Mouse (Mus musculus) testis, adult 2 months (tissue): ENCODE data around the gene Sun3. TPM values are rescaled to one million over a fixed set of nuclear protein-coding genes. Genes with fewer than 3 reads are reported as not detected.
A peak's percentile ranks its signal among the peaks of the same experiment; 100 is the strongest.

Experiments
- H3K27ac ChIP-seq: fragments of 200-500 bp; 2 replicates; pipeline ENCODE4 v1.5.1; 2012; ENCODE audit warnings: low read depth, low read length; ENCODE audit not compliant: control insufficient read depth, insufficient read depth
- H3K27me3 ChIP-seq: fragments of 200-500 bp; 2 replicates; pipeline ENCODE4 v1.6.1; 2012; ENCODE audit warnings: mild to moderate bottlenecking, low read length, moderate library complexity; ENCODE audit not compliant: control insufficient read depth, insufficient read depth
- H3K36me3 ChIP-seq: fragments of 200-500 bp; 2 replicates; pipeline ENCODE4 v1.6.1; 2012; ENCODE audit warnings: mild to moderate bottlenecking, low read length; ENCODE audit not compliant: control insufficient read depth, insufficient read depth
- H3K4me1 ChIP-seq: fragments of 200-500 bp; 2 replicates; pipeline ENCODE4 v1.6.1; 2012; ENCODE audit warnings: low read length; ENCODE audit not compliant: control insufficient read depth, insufficient read depth
- H3K4me3 ChIP-seq: fragments of 200-500 bp; 2 replicates; pipeline ENCODE4 v1.5.1; 2012; ENCODE audit warnings: low read depth, mild to moderate bottlenecking, low read length, moderate library complexity, mixed read lengths; ENCODE audit not compliant: control insufficient read depth
- CTCF ChIP-seq: fragments of 200-500 bp; IDR thresholded peaks from 2 replicates; pipeline ENCODE4 v1.5.1; 2012; ENCODE audit warnings: low read depth, mild to moderate bottlenecking, inconsistent platforms, low read length, moderate library complexity; ENCODE audit not compliant: control insufficient read depth, insufficient read depth, insufficient replicate concordance
- POLR2A ChIP-seq: fragments of 200-500 bp; IDR thresholded peaks from 2 replicates; pipeline ENCODE4 v1.6.1; 2012; ENCODE audit warnings: low read depth, mild to moderate bottlenecking, inconsistent platforms, low read length, moderate library complexity; ENCODE audit not compliant: control insufficient read depth
- polyA plus RNA-seq: library from polyadenylated mRNA; depleted of rRNA; stranded (reverse); fragments of >200 nt; gene quantifications from 2 replicates; pipeline ENCODE4 v1.2.3, GENCODE M21; 2012; rRNA removed

The Sun3 gene
- polyA plus RNA-seq = 51.6 and 68.1 TPM in 2 replicates

DNA sequence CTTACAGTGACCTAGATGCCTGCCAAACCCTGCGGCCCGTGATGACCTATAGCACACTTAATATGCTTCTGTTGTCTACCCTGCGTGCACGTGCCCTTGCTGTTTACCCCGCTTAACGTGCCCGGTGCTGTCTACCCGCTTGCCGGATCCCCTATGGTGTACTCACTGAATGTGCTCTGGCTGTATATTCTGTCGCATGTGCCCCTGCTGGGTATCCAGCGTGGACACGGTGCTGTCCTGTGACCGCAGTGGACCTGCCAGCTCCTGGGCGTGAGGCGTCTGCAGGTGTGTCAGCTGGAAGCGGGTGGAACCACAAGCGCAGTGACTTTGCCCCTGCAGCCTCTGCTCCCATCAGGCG is at the start of gene Sun3:
Gene Sun3 (minus strand): TSS at position 289 of the 358 bp plus-strand sequence.
- Histone ChIP-seq H3K4me3 (peak within 1 kb of the TSS; percentile 92), H3K4me1 (peaks cover 3% of the 10 kb centered on the region; the same call in 1 of the 2 replicates), H3K36me3 (no peaks in the 10 kb centered on the region), H3K27ac (peak within 1 kb of the TSS; percentile 83), H3K27me3 (no peaks in the 10 kb centered on the region)
- TF ChIP-seq CTCF = no peak
- TF ChIP-seq POLR2A = no peak

DNA sequence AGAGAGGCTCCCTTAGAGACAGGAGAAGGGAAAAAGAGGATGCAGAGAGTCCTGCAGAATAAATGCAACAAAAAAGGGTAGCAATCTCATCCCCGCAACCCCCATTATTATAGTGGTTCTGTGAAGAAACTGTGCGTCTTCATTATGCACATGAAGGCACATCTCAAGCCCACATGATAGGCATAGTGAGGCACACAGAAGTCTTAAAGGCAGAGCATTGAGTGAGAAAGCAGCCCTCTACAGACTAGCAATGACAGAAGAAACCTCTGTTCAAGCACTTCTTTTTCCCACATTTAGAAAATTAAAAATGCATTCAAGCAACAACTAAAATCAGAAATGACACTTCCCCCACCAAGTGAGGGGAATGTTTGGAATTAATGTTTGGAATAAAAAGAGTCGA is 27.7 kb upstream of the Sun3 start:
- no peaks in the 10 kb centered on the region for H3K4me1 ChIP-seq
- no peak overlapping the region for H3K4me3 ChIP-seq
- TF ChIP-seq CTCF (no peak), POLR2A (no peak)
- no peaks in the 10 kb centered on the region for H3K36me3 ChIP-seq
- no peaks in the 10 kb centered on the region for H3K27me3 ChIP-seq
- no peak overlapping the region for H3K27ac ChIP-seq

DNA sequence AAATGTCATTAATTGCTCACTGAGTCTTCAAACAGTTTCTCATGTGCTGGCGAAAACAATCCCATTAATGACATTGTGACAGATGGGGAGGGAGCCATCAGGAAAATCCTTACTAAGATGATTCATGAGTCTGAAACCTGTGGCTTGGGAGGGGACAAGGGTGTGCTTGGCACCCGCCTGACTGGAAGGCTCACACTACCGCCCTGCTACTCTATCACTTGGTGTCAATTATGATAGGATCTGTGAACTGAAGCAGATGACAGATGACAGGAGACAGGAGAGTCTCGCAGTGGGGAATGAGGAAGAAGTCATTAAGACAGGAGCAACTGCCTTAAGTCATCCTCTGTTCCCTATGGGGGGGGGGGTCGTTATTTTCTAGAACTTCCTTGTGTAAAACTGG is 11.7 kb upstream of the Sun3 start:
- Histone ChIP-seq H3K36me3 (peaks cover 3% of the 10 kb centered on the region), H3K27ac (no peak overlapping the region), H3K27me3 (no peaks in the 10 kb centered on the region), H3K4me1 (no peaks in the 10 kb centered on the region), H3K4me3 (no peak overlapping the region)
- TF ChIP-seq POLR2A (no peak), CTCF (no peak)

DNA sequence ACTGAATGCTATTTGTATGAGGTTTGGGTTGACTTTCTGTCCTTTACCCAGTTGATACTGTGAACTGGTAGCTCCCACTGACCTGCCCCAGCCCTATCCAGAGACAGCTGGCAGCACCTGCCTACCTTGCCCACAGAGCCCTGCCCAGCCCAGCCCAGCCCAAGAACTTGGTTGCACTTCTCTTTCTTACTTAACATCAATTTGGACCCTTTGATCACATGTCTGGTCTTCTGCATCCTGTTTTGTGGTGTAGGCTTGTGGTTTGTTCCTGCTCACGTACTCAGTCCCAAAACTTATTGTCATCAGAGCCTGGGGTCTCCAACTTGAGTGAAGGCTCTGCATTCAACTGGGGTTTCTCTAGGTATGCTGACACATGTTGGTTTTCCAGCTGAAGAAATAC is 11.2 kb upstream of the Sun3 start:
- no peak for TF ChIP-seq POLR2A
- TF ChIP-seq CTCF = no peak
- Histone ChIP-seq H3K27me3 (no peaks in the 10 kb centered on the region), H3K4me3 (no peak overlapping the region), H3K4me1 (no peaks in the 10 kb centered on the region), H3K27ac (no peak overlapping the region), H3K36me3 (peaks cover 3% of the 10 kb centered on the region)

DNA sequence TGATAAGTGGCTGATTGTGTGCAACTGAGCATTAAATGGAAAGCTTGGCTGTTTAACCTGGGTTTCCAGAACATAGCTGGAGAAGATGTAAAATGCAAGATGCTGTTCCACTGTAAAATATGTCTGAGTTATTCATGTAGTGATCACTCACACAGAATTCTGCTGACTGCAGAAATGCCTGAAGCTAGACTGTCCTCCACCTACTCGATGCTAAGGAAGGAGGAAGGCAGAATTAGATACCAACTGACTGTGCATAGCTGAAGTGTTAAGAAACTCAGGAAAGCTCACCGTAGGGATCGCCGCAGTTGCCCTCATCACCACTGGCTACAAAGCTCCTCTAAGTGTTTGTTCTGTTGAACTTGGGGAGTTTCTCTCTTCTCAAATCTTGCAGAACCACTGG is 8.9 kb upstream of the Sun3 start:
- no peak overlapping the region for H3K4me3 ChIP-seq
- H3K27me3 ChIP-seq = no peaks in the 10 kb centered on the region
- H3K36me3 ChIP-seq = peaks cover 2% of the 10 kb centered on the region
- no peak for TF ChIP-seq POLR2A
- TF ChIP-seq CTCF = no peak
- no peaks in the 10 kb centered on the region for H3K4me1 ChIP-seq
- H3K27ac ChIP-seq = no peak overlapping the region

DNA sequence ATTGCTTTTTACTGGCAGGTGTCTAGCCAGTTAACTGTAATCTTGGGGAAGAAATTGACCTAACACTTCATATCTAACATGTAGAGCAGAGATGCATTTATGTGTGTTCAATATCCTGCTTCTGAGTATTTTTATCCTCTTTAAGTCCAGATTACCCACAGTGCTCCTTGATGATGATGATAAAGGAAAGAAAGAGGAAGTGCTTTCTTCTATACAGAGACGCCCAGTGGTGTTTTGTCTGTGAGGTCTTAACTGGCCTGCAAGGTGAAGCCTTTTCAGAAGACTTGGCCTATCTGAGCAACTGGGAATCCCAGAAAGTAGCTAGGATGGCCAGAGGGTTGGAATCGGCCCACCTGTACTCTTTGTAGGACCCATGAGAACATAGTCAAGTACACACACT is 8.1 kb upstream of the Sun3 start:
- no peak overlapping the region for H3K4me3 ChIP-seq
- no peaks in the 10 kb centered on the region for H3K4me1 ChIP-seq
- peaks cover 2% of the 10 kb centered on the region for H3K36me3 ChIP-seq
- TF ChIP-seq POLR2A (no peak), CTCF (no peak)
- no peaks in the 10 kb centered on the region for H3K27me3 ChIP-seq
- H3K27ac ChIP-seq = no peak overlapping the region

DNA sequence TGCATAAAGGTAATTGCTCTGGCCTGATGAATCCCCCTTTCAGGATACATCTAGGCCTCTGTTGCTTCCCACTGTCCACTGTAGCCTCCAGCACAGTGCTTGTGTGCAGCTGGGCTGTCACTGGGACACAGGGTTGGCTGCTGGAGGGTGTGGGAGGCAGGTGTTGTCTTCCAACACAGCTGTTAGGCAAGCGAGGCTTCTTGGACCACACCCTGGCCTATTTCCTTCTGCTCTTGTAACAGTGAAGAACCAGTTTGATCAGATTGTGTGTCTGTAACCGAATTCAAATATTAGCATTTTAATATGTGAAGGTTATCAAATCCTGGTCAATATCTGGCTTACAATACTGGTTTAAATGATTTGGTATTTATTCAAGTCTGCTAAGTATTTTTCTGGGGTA is 3.1 kb upstream of the Sun3 start:
- peak overlapping the region; percentile 56 for H3K4me3 ChIP-seq
- H3K27me3 ChIP-seq = no peaks in the 10 kb centered on the region
- no peak overlapping the region for H3K27ac ChIP-seq
- H3K4me1 ChIP-seq = peaks cover 3% of the 10 kb centered on the region; the same call in 1 of the 2 replicates
- no peaks in the 10 kb centered on the region; the same call in 1 of the 2 replicates for H3K36me3 ChIP-seq
- TF ChIP-seq CTCF (no peak), POLR2A (no peak)

DNA sequence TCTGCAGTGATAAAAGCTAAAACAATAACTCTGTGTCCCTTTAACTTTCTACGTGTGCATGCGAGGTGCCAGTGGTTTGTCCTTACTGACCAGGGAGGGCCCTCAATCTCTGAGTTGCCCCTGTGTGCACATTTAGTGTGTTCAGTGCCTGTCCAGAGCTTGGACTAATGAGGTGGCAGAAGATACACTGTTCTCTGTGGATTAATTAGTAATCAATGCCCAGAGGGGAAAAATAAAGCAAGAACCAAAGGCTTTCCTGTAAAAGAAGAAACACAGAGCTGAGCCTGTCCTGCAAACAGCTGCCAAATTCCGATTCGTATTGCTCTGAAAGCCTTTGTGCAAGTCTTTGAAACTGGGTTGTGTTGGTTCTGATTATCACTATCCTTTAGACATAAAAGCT is 1.4 kb upstream of the Sun3 start:
- Histone ChIP-seq H3K27ac (no peak overlapping the region), H3K27me3 (no peaks in the 10 kb centered on the region), H3K36me3 (no peaks in the 10 kb centered on the region), H3K4me1 (peaks cover 3% of the 10 kb centered on the region; the same call in 1 of the 2 replicates), H3K4me3 (peak overlapping the region; percentile 92)
- TF ChIP-seq POLR2A (no peak), CTCF (no peak)
